Mouse (Mus musculus) kidney, adult 2 months (tissue): ENCODE measurements around the gene Fam199x.

Source experiments
- CTCF ChIP-seq: fragments of 200-500 bp; conservative IDR thresholded peaks from 2 replicates; pipeline ENCODE4 v1.5.1; 2011; ENCODE audit warnings: low read depth, mild to moderate bottlenecking, control low read depth, low read length, moderate library complexity, mixed read lengths; ENCODE audit not compliant: insufficient read depth, insufficient read length
- POLR2A ChIP-seq: fragments of 200-500 bp; IDR thresholded peaks from one replicate; pipeline ENCODE4 v1.6.1; 2011; ENCODE audit warnings: low read depth, low read length, control low read depth

DNA sequence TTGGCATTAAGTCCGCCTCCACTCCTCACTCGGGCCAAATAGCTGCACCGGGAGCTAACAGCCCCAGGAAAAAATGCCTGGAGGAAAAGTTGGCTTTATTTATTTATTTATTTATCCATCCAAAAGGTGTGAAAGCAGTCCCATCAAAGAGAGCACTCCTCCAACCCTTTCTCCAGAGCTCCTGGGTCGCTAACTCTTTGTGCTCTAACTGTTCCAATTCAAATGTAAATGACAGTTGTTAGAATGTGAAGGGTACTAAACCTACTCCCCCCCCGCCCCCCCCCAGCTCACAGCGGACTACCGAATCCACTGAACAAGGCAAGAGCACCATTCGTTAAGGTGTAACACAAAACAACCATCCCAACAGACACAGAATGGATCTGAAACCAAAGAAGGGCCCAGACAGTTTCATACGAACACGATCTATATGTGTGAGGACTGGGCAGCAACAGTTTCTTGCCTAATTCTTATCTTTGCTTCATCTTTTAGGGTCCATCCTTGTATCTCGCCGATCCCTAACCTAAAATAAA lies 11.9 kb upstream of the Fam199x start:
- no peak for TF ChIP-seq CTCF
- TF ChIP-seq POLR2A = no peak
